Mouse (Mus musculus): ENCODE measurements around the gene Prmt2.
A peak's percentile ranks its signal among the peaks of the same experiment; 100 is the strongest.

The Prmt2 gene

GRCm38 (mm10) chr10:76217056-76217455 lies 20.6 kb downstream of the Prmt2 start:
- no peak for DNase-seq

GRCm38 (mm10) chr10:76214161-76214560 lies 23.5 kb downstream of the Prmt2 start:
- DNase-seq: no peak

- DNase-seq: no peak
These were observed 25.5 kb downstream of the Prmt2 start for GRCm38 (mm10) chr10:76212121-76212520.

GRCm38 (mm10) chr10:76210806-76211205 lies 26.9 kb downstream of the Prmt2 start:
- no peak for DNase-seq

- no peak for DNase-seq
These were observed 28.4 kb downstream of the Prmt2 start for GRCm38 (mm10) chr10:76209241-76209640.

GRCm38 (mm10) chr10:76207262-76207796 lies 30.3 kb downstream of the Prmt2 start:
- DNase-seq: no peak

GRCm38 (mm10) chr10:76203798-76204283 lies 33.8 kb downstream of the Prmt2 start:
- peak; percentile 63 for DNase-seq

GRCm38 (mm10) chr10:76201978-76202377 lies 35.7 kb downstream of the Prmt2 start:
- DNase-seq: peak; percentile 85

- peak; percentile 82 for DNase-seq
These were observed 36.2 kb downstream of the Prmt2 start for GRCm38 (mm10) chr10:76201416-76201815.

- DNase-seq: no peak
These were observed 49.7 kb downstream of the Prmt2 start for GRCm38 (mm10) chr10:76188010-76188409.

- no peak for DNase-seq
These were observed 52.4 kb downstream of the Prmt2 start for GRCm38 (mm10) chr10:76185216-76185615.

- no peak for DNase-seq
These were observed 62.8 kb downstream of the Prmt2 start for GRCm38 (mm10) chr10:76174899-76175298.

- no peak for DNase-seq
These were observed 79.7 kb downstream of the Prmt2 start for GRCm38 (mm10) chr10:76158009-76158408.

GRCm38 (mm10) chr10:76157528-76157927 lies 80.1 kb downstream of the Prmt2 start:
- no peak for DNase-seq
